Mouse (Mus musculus) mesoderm, embryonic 11.5 days (tissue): ENCODE measurements at regions not wholly inside any gene's neighbourhood (a gene's known extent, or its start where the extent isn't known, plus 50 kb on each side); places are given as distances from the start of the nearest gene placed in this dataset.

Experiments used
- DNase-seq: peaks from one replicate; pipeline ENCODE4 v3.0.0-alpha.2; 2012; ENCODE audit warnings: low read depth, low spot score

DNA sequence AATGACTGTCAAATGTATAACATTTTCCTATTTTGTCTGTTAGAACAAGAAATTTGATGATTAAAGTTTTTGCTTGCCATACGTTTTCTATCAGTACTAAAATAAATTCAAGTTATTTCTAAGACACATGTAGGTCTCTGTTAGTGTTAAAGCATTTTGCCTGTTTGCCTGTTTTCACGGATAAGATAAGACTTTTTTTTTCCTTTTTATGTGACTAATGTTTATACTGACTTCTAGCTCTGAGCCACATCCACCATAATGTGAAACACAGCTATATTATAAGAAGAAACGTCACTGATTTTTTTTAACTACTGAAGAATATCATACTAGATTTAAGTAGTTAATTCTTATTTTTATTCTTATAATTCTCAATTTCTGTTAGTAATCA lies 1012.6 kb downstream of the Cdh8 start:
- no peak for DNase-seq

DNA sequence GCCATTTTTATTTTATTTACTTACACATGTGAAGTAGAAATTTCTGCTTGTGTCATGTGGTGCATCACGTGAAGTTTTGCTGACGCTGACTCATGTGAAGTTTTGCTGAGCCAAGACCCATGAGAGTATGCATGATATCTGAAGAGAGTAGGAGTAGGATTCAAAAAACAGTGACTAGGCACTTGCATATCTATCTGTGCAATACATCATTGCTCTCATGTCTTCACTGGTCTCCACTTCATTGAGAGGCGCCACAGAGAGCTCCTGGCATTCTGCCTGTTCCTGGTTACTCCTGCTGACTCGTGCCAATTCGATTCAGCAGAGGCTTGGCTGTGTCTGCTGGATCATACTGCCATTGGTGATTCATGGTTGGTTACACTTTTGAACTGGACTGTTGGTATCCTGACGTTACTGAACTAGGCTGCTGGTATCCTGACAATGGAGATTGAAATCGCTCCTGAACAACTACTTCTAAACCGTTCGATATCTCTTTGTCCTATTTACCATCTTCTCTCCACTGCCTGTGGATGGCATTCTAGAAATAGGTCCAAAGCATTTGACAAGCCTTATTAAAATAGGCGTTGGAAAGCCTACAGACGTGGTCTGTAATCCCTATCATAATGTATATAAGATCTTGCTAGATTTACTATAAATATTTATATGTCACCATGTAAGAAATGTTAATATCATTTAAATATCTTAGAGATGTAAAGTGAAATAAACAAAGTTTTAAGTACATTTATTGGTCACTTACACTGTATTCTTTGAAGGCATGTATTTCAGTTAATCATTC lies 1013.2 kb downstream of the Cdh8 start:
- no peak for DNase-seq

DNA sequence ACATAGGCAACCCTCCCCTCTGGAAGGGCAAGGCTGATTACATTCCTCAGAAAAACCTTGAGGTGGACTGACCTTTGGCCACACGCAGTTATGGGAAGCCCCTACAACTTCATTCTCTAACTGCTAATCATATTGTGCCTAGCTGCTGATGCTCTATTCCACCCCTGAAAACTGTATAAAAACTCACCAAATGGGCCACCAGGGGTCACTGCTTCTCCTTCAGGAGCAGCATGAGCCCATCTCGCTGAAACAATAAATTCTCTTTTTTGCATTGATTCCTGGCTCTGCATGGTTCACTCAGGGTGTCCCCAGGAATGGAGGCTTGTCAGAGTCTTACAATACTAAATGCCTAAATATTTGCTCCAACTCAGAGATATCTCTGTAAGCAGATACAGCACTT lies 1034.5 kb downstream of the Cdh8 start:
- no peak for DNase-seq

- DNase-seq = no peak
Observed at GRCm38 (mm10) chr8:98380387-98380786, 1035.9 kb downstream of the Cdh8 start.

DNA sequence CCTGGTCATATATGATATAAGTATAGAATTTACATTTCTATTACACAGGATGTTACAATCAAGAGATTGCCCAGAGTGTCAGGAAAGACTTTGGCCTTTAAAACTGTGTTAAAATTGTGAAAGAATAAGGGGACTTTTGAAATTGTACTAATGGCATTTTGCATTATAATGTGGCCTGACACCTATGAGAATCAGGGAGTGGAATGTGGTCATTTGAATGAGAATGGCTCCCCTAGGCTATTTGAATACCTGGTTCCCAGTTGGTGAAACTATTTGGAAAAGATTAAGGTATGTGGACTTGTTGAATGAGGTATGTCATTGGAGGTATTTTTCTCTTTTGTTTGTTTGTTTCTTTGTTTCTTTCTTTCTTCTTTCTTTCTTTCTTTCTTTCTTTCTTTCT lies 1038.5 kb downstream of the Cdh8 start:
- DNase-seq = no peak

DNA sequence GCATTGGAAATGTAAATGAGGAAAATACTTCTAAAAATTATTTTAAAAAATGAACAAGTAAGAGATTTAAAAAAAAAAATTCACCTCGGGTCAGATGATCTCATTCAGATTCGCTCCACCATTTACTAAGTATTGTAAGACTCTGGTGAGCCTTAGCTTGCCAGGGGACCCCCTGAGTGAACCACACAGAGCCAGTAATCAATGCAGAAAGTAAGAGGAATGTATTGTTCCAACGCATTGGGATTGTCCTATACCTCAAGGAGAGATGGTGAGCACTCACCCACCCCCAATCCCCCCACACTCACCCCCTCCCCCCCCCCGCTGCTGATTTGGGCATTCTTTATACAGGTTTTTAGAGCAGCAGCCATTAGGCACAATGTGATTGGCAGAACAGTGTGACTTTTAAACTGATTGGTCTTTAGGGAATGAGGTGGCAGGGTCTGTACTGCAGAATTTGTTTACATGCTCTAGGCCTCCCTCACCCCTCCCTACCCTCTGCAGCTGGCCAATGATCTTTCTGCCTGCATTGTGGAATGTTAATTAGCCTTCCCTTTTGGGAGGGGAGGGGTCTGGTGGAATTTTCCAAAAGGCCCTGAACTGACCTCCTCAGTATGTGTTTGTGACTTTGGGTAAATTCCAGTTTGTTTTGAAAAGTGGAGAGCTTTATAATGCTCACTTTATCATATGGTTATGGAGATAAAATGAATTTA lies 1043.4 kb downstream of the Cdh8 start:
- DNase-seq = peak; percentile 3

- DNase-seq = no peak
Observed at GRCm38 (mm10) chr8:98365378-98366095, 1050.7 kb downstream of the Cdh8 start.

GRCm38 (mm10) chr8:98337279-98337678 lies 1079.0 kb downstream of the Cdh8 start:
- no peak for DNase-seq

GRCm38 (mm10) chr8:98309405-98309990 lies 1106.8 kb downstream of the Cdh8 start:
- no peak for DNase-seq

- DNase-seq = no peak
Observed at GRCm38 (mm10) chr8:98294975-98295374, 1121.3 kb downstream of the Cdh8 start.

GRCm38 (mm10) chr8:98260281-98260680 lies 1156.0 kb downstream of the Cdh8 start:
- DNase-seq = no peak

DNA sequence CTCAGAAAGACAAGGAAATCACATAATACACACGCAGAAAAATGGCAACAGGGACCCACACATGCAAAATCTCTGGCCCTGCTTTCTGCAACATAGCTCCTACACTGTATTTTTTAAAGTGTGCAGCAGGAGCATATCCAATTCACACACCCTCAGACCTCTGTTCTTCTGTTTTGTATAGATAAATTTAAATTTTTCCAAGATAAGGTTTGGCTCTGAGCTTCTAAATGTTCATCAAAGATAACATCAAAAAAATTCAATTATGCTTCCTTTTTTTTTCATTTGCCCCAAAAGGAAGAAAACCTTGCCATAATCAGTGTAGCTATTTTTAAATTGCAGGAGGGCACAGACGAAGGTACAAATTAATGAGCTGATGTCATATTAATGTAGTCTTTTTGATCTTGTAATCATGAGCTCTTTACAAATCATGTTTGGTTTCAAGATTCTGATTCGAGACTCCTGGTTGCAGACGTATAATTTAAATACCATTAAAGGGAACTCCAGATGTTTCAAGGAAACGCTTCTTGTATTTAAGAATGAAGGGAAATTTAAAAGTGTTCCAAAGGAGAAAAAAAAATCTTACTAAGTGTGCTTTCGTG lies 1172.8 kb downstream of the Cdh8 start:
- no peak for DNase-seq

DNA sequence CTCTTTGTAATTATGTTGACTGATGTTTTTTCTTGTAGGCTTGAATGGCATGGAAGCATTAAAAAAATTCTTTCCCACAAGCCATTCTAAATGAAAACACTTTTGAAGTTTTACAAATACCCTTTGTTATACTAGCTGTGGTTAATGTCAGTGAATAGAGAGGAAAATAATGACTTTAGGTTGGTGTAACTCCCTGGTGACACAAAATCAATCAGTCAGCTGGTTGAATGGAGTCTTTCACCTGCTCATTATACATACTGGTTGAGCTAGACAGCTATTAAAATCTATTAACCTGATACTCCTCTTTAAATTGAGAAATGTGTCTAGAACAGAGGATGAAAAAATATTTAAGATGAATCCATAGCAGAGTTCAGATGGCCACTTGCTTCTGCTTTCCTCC lies 1202.3 kb downstream of the Cdh8 start:
- DNase-seq = peak; percentile 4
